Mouse (Mus musculus) cortical plate, adult 2 months (tissue): Measurements from ENCODE around the gene Uqcr11.

Experiments used
- CTCF ChIP-seq: fragments of 200-500 bp; IDR thresholded peaks from 2 replicates; pipeline ENCODE4 v1.5.1; 2011; ENCODE audit warnings: mild to moderate bottlenecking, control low read depth, low read length; ENCODE audit not compliant: insufficient read depth; ENCODE audit errors: extremely low read depth
- POLR2A ChIP-seq: fragments of 200-500 bp; IDR thresholded peaks from 2 replicates; pipeline ENCODE4 v1.6.1; 2011; ENCODE audit warnings: mild to moderate bottlenecking, low read length, control low read depth; ENCODE audit not compliant: insufficient read depth; ENCODE audit errors: extremely low read depth

DNA sequence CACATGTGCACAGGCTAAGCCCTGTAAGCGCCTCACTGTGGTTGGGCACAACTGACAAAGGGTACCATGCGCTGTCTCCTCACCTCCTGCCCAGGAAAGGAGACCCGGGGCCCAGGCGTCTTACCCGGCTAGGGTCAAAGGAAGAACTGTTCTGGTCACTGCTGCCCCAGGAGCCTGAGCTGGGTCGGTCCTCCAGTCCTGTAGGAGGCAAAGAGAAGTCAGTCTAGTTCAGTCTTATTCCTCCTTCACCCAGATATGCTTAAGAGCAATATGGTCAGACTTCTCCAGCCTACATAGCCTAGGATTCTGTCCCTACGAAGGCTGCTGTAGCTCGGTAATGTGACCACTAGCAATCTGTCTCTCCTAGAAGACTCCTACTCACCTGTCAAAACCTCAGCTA lies 14.6 kb upstream of the Uqcr11 start:
- TF ChIP-seq CTCF: no peak
- no peak for TF ChIP-seq POLR2A
